8 mouse cellular contexts compared by ENCODE assay signal in the genomic region with DNA sequence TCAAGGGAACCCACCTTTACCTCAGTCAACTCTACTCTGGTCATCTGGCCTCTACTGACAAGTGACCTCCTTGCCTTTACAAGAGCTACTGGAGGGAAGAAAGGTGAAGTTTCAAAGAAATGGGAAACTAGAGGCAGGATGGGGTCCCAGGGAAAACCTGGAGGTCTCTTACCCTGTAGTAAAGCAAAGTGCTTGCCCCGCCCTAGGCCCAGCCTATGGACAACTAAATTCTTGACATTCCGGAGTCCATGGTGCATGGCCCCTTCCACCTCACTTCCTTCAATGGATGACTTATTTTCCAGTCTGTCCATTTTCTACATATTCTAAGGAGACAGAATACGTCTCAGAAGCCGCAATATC. TPM values are rescaled to one million over a fixed set of nuclear protein-coding genes. Genes with fewer than 3 reads are reported as not detected.
DNase-seq lines count a peak whose midpoint lies in the region; ATAC-seq and TF ChIP-seq lines count a peak whose summit lies in the region.

No protein-coding gene starts in this region.

- no peak for TF ChIP-seq CTCF in kidney, adult 2 months (conservative IDR thresholded peaks at IDR 0.05; ENCODE audit: insufficient read depth, insufficient read length, low read depth, low read length)

- peaks cover 37% of the 10 kb centered on the region for H3K4me1 ChIP-seq in embryonic facial prominence, embryonic 14.5 days (ENCODE audit: control insufficient read depth, insufficient read depth, low read length)
- peaks cover 26% of the 10 kb centered on the region for H3K4me1 ChIP-seq in kidney, adult 2 months (ENCODE audit: control insufficient read depth, insufficient read depth, low read length)

- no peaks in the 10 kb centered on the region for H3K9me3 ChIP-seq in embryonic facial prominence, embryonic 14.5 days (ENCODE audit: control insufficient read depth, low read length)

- H3K27me3 ChIP-seq in embryonic facial prominence, embryonic 14.5 days (replicated peaks; ENCODE audit: control insufficient read depth, insufficient read depth, low read length): no peaks in the 10 kb centered on the region
- no peaks in the 10 kb centered on the region for H3K27me3 ChIP-seq in kidney, adult 2 months (replicated peaks; ENCODE audit: control insufficient read depth, insufficient read depth, low read length)

- peaks cover 15% of the 10 kb centered on the region; the same call in 1 of the 2 replicates for H3K36me3 ChIP-seq in embryonic facial prominence, embryonic 14.5 days (ENCODE audit: control insufficient read depth, insufficient read depth, low read length)
- H3K36me3 ChIP-seq in kidney, adult 2 months (ENCODE audit: control insufficient read depth, insufficient read depth, low read length): peaks cover 2% of the 10 kb centered on the region; the same call in 1 of the 2 replicates
- no peaks in the 10 kb centered on the region; the same call in 1 of the 2 replicates for H3K36me3 ChIP-seq in macrophage (ENCODE audit: inconsistent target)

- peak; percentile 2 for DNase-seq in layer of hippocampus, adult 11-12 months (ENCODE audit: low spot score)
- DNase-seq in layer of hippocampus, postnatal 10 days (ENCODE audit: low spot score in 2 of 2): no peak
- DNase-seq in embryonic facial prominence, embryonic 14.5 days (ENCODE audit: low spot score): no peak
- peak; percentile 83 for DNase-seq in kidney, adult 2 months
- DNase-seq in urinary bladder, postnatal 4 days (ENCODE audit: low spot score in 2 of 2): no peak
- no peak for DNase-seq in cerebellum, postnatal 25 days

- H3K27ac ChIP-seq in embryonic facial prominence, embryonic 14.5 days (replicated peaks; ENCODE audit: low read depth, low read length): peak overlapping the region; percentile 36; the same call in 1 of the 2 replicates
- peak overlapping the region; percentile 100 for H3K27ac ChIP-seq in kidney, adult 2 months (ENCODE audit: insufficient read depth, low read depth, low read length)
- peak overlapping the region; percentile 96 for H3K27ac ChIP-seq in macrophage

- ATAC-seq in embryonic facial prominence, embryonic 14.5 days (ENCODE audit: low read depth): no peak
- ATAC-seq in megakaryocyte-erythroid progenitor cell, adult 5-6 weeks (replicated peaks; ENCODE audit: low FRiP score, low TSS enrichment, poor library complexity, severe bottlenecking): no peak

- peak overlapping the region; percentile 80 for H3K4me3 ChIP-seq in embryonic facial prominence, embryonic 14.5 days (ENCODE audit: low read depth, low read length)
- H3K4me3 ChIP-seq in kidney, adult 2 months (ENCODE audit: insufficient read depth, low read depth, low read length): peak overlapping the region; percentile 91
- H3K4me3 ChIP-seq in macrophage (ENCODE audit: inconsistent target): peak overlapping the region; percentile 85

- TF ChIP-seq POLR2A in kidney, adult 2 months (IDR thresholded peaks at IDR 0.05; ENCODE audit: low read depth, low read length): no peak

- peak overlapping the region; percentile 81 for H3K4me2 ChIP-seq in embryonic facial prominence, embryonic 14.5 days (ENCODE audit: low read depth, low read length)

- peak overlapping the region; percentile 95 for H3K9ac ChIP-seq in embryonic facial prominence, embryonic 14.5 days (ENCODE audit: low read depth, low read length)

- WGBS in embryonic facial prominence, embryonic 14.5 days: 54% methylated on average over 4 of the region's 4 CpGs
- WGBS in kidney, adult 2 months: 13% methylated on average over 4 of the region's 4 CpGs
- WGBS in macrophage (ENCODE audit: missing documents): 95% methylated on average over 4 of the region's 4 CpGs

- peaks cover 79% of the 10 kb centered on the region for H3K79me2 ChIP-seq in macrophage (ENCODE audit: inconsistent target)

RNA-seq across cellular contexts. Expression of a gene that starts 3.5 kb away (rescaled TPM):
- 100 to 1,000 TPM; 109 to 117 TPM for total RNA-seq in layer of hippocampus, postnatal 10 days (2021)
- 77.3 and 86.7 TPM in 2 replicates for polyA plus RNA-seq in embryonic facial prominence, embryonic 14.5 days (2014; fragmentation: Nextera tagmentation; extraction: Ambion mirVana)
- 126 and 129 TPM in 2 replicates for polyA plus RNA-seq in kidney, adult 2 months (2012; rRNA removed)
- 100 to 1,000 TPM; 136 to 537 (median 201) TPM for total RNA-seq in macrophage (2018; cell fraction: chromatin; rRNA removed)
- total RNA-seq in macrophage (2018; cell fraction: cytosol; rRNA removed): 100 to 1,000 TPM in 7 of 26 experiments, 10 to 100 TPM in 19; 72.0 to 192 (median 85.2) TPM
- 100 to 1,000 TPM; 131 to 456 (median 217) TPM for total RNA-seq in macrophage (2018; cell fraction: nucleus; rRNA removed)
- polyA plus RNA-seq in macrophage (2018): 38.6 to 159 TPM (median 48.4 TPM) in 3 replicates
- total RNA-seq in megakaryocyte-erythroid progenitor cell, adult 5-6 weeks (2014; fragmentation: Nextera tagmentation): 5.7 and 6.7 TPM in 2 replicates
- total RNA-seq in megakaryocyte-erythroid progenitor cell, adult 5-6 weeks (2017): 3.7 and 11.8 TPM in 2 replicates

RNA-seq across cellular contexts. Expression of a gene that starts 19.8 kb away (rescaled TPM):
- 1 to 10 TPM; 5.9 to 6.6 TPM for total RNA-seq in layer of hippocampus, postnatal 10 days (2021)
- polyA plus RNA-seq in embryonic facial prominence, embryonic 14.5 days (2014; fragmentation: Nextera tagmentation; extraction: Ambion mirVana): 69.3 and 87.9 TPM in 2 replicates
- polyA plus RNA-seq in kidney, adult 2 months (2012; rRNA removed): 0.22 and 0.39 TPM in 2 replicates
- 10 to 100 TPM in 5 of 26 experiments, 1 to 10 TPM in 21; 2.1 to 18.9 (median 7.1) TPM for total RNA-seq in macrophage (2018; cell fraction: chromatin; rRNA removed)
- total RNA-seq in macrophage (2018; cell fraction: cytosol; rRNA removed): 10 to 100 TPM in 13 of 26 experiments, 1 to 10 TPM in 13; 4.3 to 30.1 (median 10.4) TPM
- 10 to 100 TPM in 12 of 26 experiments, 1 to 10 TPM in 14; 2.6 to 18.6 (median 9.8) TPM for total RNA-seq in macrophage (2018; cell fraction: nucleus; rRNA removed)
- polyA plus RNA-seq in macrophage (2018): 3.4 to 14.0 TPM (median 11.8 TPM) in 3 replicates
- 51.9 and 52.3 TPM in 2 replicates for total RNA-seq in megakaryocyte-erythroid progenitor cell, adult 5-6 weeks (2014; fragmentation: Nextera tagmentation)
- 79.0 and 103 TPM in 2 replicates for total RNA-seq in megakaryocyte-erythroid progenitor cell, adult 5-6 weeks (2017)

Comparison
In these comparisons a context has a peak if more than half of its experiments do, and no peak if none do; other contexts are left out.
1. DNase-seq: peak in layer of hippocampus, adult 11-12 months (single experiment) and kidney, adult 2 months (single experiment); none in layer of hippocampus, postnatal 10 days (0 of 2), embryonic facial prominence, embryonic 14.5 days (single experiment), urinary bladder, postnatal 4 days (0 of 2) and cerebellum, postnatal 25 days (0 of 2).
2. H3K27ac ChIP-seq: peak in every context shown above with its lines; median percentile 100 in kidney, adult 2 months; 96 in macrophage; 36 in embryonic facial prominence, embryonic 14.5 days.
3. Peak in every context shown above with its lines, with median percentiles within 50 percentile points of each other: H3K4me3 ChIP-seq.